Mouse (Mus musculus) limb, embryonic 12.5 days (tissue): ENCODE data around the gene S100a1. TPM values are rescaled to one million over a fixed set of nuclear protein-coding genes. Genes with fewer than 3 reads are reported as not detected.

Source experiments
- ATAC-seq: fragments of 200-750 bp; cut with Nextera tagmentation; 2 replicates; pipeline ENCODE4 v1.8.0; 2017; ENCODE audit warnings: low read depth, moderate TSS enrichment; ENCODE audit not compliant: insufficient number of reproducible peaks, insufficient read depth, low FRiP score, low TSS enrichment
- H3K27ac ChIP-seq: fragments of 300-500 bp; sonication (generic); 2 replicates; pipeline ENCODE4 v1.5.1; 2016; ENCODE audit warnings: mild to moderate bottlenecking, moderate library complexity
- H3K27me3 ChIP-seq: fragments of 300-500 bp; sonication (generic); 2 replicates; pipeline ENCODE4 v1.6.1; 2016; ENCODE audit warnings: mild to moderate bottlenecking, moderate library complexity
- H3K36me3 ChIP-seq: fragments of 300-500 bp; sonication (generic); 2 replicates; pipeline ENCODE4 v1.6.1; 2016; ENCODE audit warnings: mild to moderate bottlenecking, moderate library complexity
- H3K4me1 ChIP-seq: fragments of 300-500 bp; sonication (generic); replicated peaks from 2 replicates; pipeline ENCODE4 v1.6.1; 2016
- H3K4me2 ChIP-seq: fragments of 300-500 bp; sonication (generic); 2 replicates; pipeline ENCODE4 v1.6.1; 2016; ENCODE audit warnings: mild to moderate bottlenecking, moderate library complexity
- H3K4me3 ChIP-seq: fragments of 300-500 bp; sonication (generic); replicated peaks from 2 replicates; pipeline ENCODE4 v1.5.1; 2016; ENCODE audit warnings: mild to moderate bottlenecking
- H3K9ac ChIP-seq: fragments of 300-500 bp; sonication (generic); replicated peaks from 2 replicates; pipeline ENCODE4 v1.6.1; 2016; ENCODE audit warnings: mild to moderate bottlenecking, moderate library complexity
- H3K9me3 ChIP-seq: fragments of 300-500 bp; sonication (generic); 2 replicates; pipeline ENCODE4 v1.6.1; 2016; ENCODE audit warnings: mild to moderate bottlenecking, moderate library complexity
- WGBS: fragments of 180-500 bp; shearing (Covaris S2); methylation state at CpG from one replicate; pipeline ENCODE4 v1.1.7; 2016; 5-methylcytosine and 5-hydroxymethylcytosine counted together
- polyA plus RNA-seq: library from polyadenylated mRNA; unstranded; fragments of >200 nt; fragmentation: Nextera tagmentation; extraction: Ambion mirVana; gene quantifications from 2 replicates; pipeline ENCODE4 v1.2.1, GENCODE M21; 2016

S100a1 gene
- polyA plus RNA-seq, 1 experiment from 2014 or later, result 7.3 TPM

- no peaks in the 10 kb centered on the region for H3K9me3 ChIP-seq
- peak within 1 kb of the TSS; percentile 65 for H3K4me2 ChIP-seq
- H3K9ac ChIP-seq, result peak within 1 kb of the TSS; percentile 70
- peak; percentile 97 for ATAC-seq
- under 1% methylated on average over 37 of the region's 37 CpGs for WGBS
- peak within 1 kb of the TSS; percentile 72; the same call in 1 of the 2 replicates for H3K27ac ChIP-seq
- peaks cover 6% of the 10 kb centered on the region; the same call in 1 of the 2 replicates for H3K4me1 ChIP-seq
- peaks cover 42% of the 10 kb centered on the region for H3K36me3 ChIP-seq
- H3K27me3 ChIP-seq, result no peaks in the 10 kb centered on the region
- peak within 1 kb of the TSS; percentile 70 for H3K4me3 ChIP-seq
Observed at GRCm38 (mm10) chr3:90490696-90491256, 23.4 kb downstream of the S100a1 start, which contains the start of gene Snapin. TSS of gene Snapin (minus strand) at chr3:90491033.

GRCm38 (mm10) chr3:90488576-90488975, 25.6 kb downstream of the S100a1 start:
- Histone ChIP-seq H3K36me3 (peaks cover 58% of the 10 kb centered on the region), H3K4me2 (no peak overlapping the region), H3K27ac (no peak overlapping the region), H3K4me1 (peaks cover 6% of the 10 kb centered on the region; the same call in 1 of the 2 replicates), H3K4me3 (no peak overlapping the region), H3K9ac (no peak overlapping the region), H3K27me3 (no peaks in the 10 kb centered on the region), H3K9me3 (no peaks in the 10 kb centered on the region)
- no peak for ATAC-seq
- WGBS, result 87% methylated on average over 6 of the region's 6 CpGs

GRCm38 (mm10) chr3:90486998-90487397, 27.2 kb downstream of the S100a1 start:
- peaks cover 74% of the 10 kb centered on the region for H3K36me3 ChIP-seq

GRCm38 (mm10) chr3:90475831-90476611, 38.2 kb downstream of the S100a1 start, which contains the start of gene Ilf2:
TSS of gene Ilf2 (plus strand) at chr3:90476126.
- H3K9me3 ChIP-seq, result no peaks in the 10 kb centered on the region
- H3K4me1 ChIP-seq, result peaks cover 11% of the 10 kb centered on the region
- peak within 1 kb of the TSS; percentile 81 for H3K4me2 ChIP-seq
- ATAC-seq, result peak; percentile 99
- H3K27me3 ChIP-seq, result no peaks in the 10 kb centered on the region
- H3K4me3 ChIP-seq, result peak within 1 kb of the TSS; percentile 76
- H3K9ac ChIP-seq, result peak within 1 kb of the TSS; percentile 93
- under 1% methylated on average over 45 of the region's 45 CpGs for WGBS
- H3K27ac ChIP-seq, result peak within 1 kb of the TSS; percentile 97
- H3K36me3 ChIP-seq, result peaks cover 38% of the 10 kb centered on the region

More at GRCm38 (mm10) chr3:90486998-90487397, 27.2 kb downstream of the S100a1 start:
- no peak for ATAC-seq
- Histone ChIP-seq H3K4me2 (no peak overlapping the region), H3K9ac (no peak overlapping the region), H3K27ac (no peak overlapping the region), H3K27me3 (no peaks in the 10 kb centered on the region), H3K9me3 (no peaks in the 10 kb centered on the region), H3K4me3 (no peak overlapping the region), H3K4me1 (peaks cover 6% of the 10 kb centered on the region; the same call in 1 of the 2 replicates)
- 86% methylated on average over 5 of the region's 5 CpGs for WGBS

- no peak overlapping the region; the same call in 1 of the 2 replicates for H3K4me2 ChIP-seq
- peaks cover 11% of the 10 kb centered on the region for H3K4me1 ChIP-seq
- H3K27me3 ChIP-seq, result no peaks in the 10 kb centered on the region
- peaks cover 30% of the 10 kb centered on the region for H3K36me3 ChIP-seq
- 41% methylated on average over 16 of the region's 16 CpGs for WGBS
- no peak overlapping the region for H3K9ac ChIP-seq
- 0 out of 2 replicates have a peak overlapping the region, but pooled peaks have one; percentile 24 for H3K4me3 ChIP-seq
- no peak overlapping the region for H3K27ac ChIP-seq
- 0 out of 2 replicates have a peak, but pooled peaks have one; percentile 12 for ATAC-seq
- H3K9me3 ChIP-seq, result no peaks in the 10 kb centered on the region
Observed at GRCm38 (mm10) chr3:90475151-90475830, 38.9 kb downstream of the S100a1 start.

GRCm38 (mm10) chr3:90472213-90472612, 42.0 kb downstream of the S100a1 start:
- H3K27me3 ChIP-seq, result no peaks in the 10 kb centered on the region; the same call in 1 of the 2 replicates

GRCm38 (mm10) chr3:90467618-90468300, 46.4 kb downstream of the S100a1 start:
- no peaks in the 10 kb centered on the region for H3K36me3 ChIP-seq
- H3K4me3 ChIP-seq, result no peak overlapping the region
- WGBS, result 91% methylated on average over 10 of the region's 10 CpGs
- no peaks in the 10 kb centered on the region for H3K9me3 ChIP-seq
- peaks cover 39% of the 10 kb centered on the region for H3K27me3 ChIP-seq
- no peak for ATAC-seq
- peaks cover 17% of the 10 kb centered on the region for H3K4me1 ChIP-seq
- H3K27ac ChIP-seq, result no peak overlapping the region
- H3K4me2 ChIP-seq, result no peak overlapping the region
- no peak overlapping the region for H3K9ac ChIP-seq

More at GRCm38 (mm10) chr3:90472213-90472612, 42.0 kb downstream of the S100a1 start:
- Histone ChIP-seq H3K9me3 (no peaks in the 10 kb centered on the region), H3K9ac (no peak overlapping the region), H3K4me2 (no peak overlapping the region), H3K36me3 (0 out of 2 replicates have a peak, but pooled peaks cover under 1% of the 10 kb centered on the region), H3K27ac (no peak overlapping the region), H3K4me1 (peaks cover 5% of the 10 kb centered on the region), H3K4me3 (no peak overlapping the region)
- 28% methylated on average over 3 of the region's 3 CpGs for WGBS
- no peak for ATAC-seq

GRCm38 (mm10) chr3:90466311-90466766, 47.9 kb downstream of the S100a1 start:
- Histone ChIP-seq H3K36me3 (no peaks in the 10 kb centered on the region), H3K4me1 (peaks cover 17% of the 10 kb centered on the region), H3K4me2 (peak overlapping the region; percentile 74), H3K27me3 (peaks cover 52% of the 10 kb centered on the region), H3K9ac (peak overlapping the region; percentile 55), H3K9me3 (no peaks in the 10 kb centered on the region), H3K4me3 (peak overlapping the region; percentile 50), H3K27ac (no peak overlapping the region)
- under 1% methylated on average over 15 of the region's 15 CpGs for WGBS
- peak; percentile 19; the same call in 1 of the 2 replicates for ATAC-seq

GRCm38 (mm10) chr3:90465686-90466310, 48.4 kb downstream of the S100a1 start, which contains the start of gene Npr1:
TSS of gene Npr1 (minus strand) at chr3:90465866.
- H3K36me3 ChIP-seq, result no peaks in the 10 kb centered on the region
- H3K4me1 ChIP-seq, result peaks cover 17% of the 10 kb centered on the region
- peak within 1 kb of the TSS; percentile 50 for H3K4me3 ChIP-seq
- peak within 1 kb of the TSS; percentile 74 for H3K4me2 ChIP-seq
- WGBS, result under 1% methylated on average over 37 of the region's 49 CpGs
- H3K27ac ChIP-seq, result no peak within 1 kb of the TSS
- ATAC-seq, result peak; percentile 43
- peaks cover 57% of the 10 kb centered on the region for H3K27me3 ChIP-seq
- peak within 1 kb of the TSS; percentile 55 for H3K9ac ChIP-seq
- H3K9me3 ChIP-seq, result no peaks in the 10 kb centered on the region

- Histone ChIP-seq H3K27me3 (peaks cover 63% of the 10 kb centered on the region), H3K27ac (no peak overlapping the region), H3K4me2 (peak overlapping the region; percentile 74), H3K4me3 (peak overlapping the region; percentile 50), H3K9ac (peak overlapping the region; percentile 55), H3K9me3 (no peaks in the 10 kb centered on the region), H3K36me3 (no peaks in the 10 kb centered on the region), H3K4me1 (peaks cover 17% of the 10 kb centered on the region)
- peak; percentile 10; the same call in 1 of the 2 replicates for ATAC-seq
- WGBS, result 2% methylated on average over 75 of the region's 75 CpGs
Observed at GRCm38 (mm10) chr3:90465081-90465685, 49.0 kb downstream of the S100a1 start.
